Mouse (Mus musculus) myocyte (in vitro differentiated cells): ENCODE measurements around the gene Sobp. TPM values are rescaled to one million over a fixed set of nuclear protein-coding genes. Genes with fewer than 3 reads are reported as not detected.

Experiments
- H3K27me3 ChIP-seq: one replicate; pipeline ENCODE4 v1.6.1; 2011; ENCODE audit not compliant: control insufficient read depth, insufficient read depth, insufficient read length
- H3K36me3 ChIP-seq: one replicate; pipeline ENCODE4 v1.6.1; 2011; ENCODE audit not compliant: control insufficient read depth, insufficient read depth
- H3K4me2 ChIP-seq: one replicate; pipeline ENCODE4 v1.6.1; 2011; ENCODE audit warnings: low read depth, control low read depth
- H3K4me3 ChIP-seq: one replicate; pipeline ENCODE4 v1.5.1; 2011; ENCODE audit warnings: mild to moderate bottlenecking, control low read depth, moderate library complexity
- H3K79me2 ChIP-seq: one replicate; pipeline ENCODE4 v1.6.1; 2011; ENCODE audit not compliant: control insufficient read depth, insufficient read depth
- H3ac ChIP-seq: one replicate; pipeline ENCODE4 v1.6.1; 2011; ENCODE audit not compliant: control insufficient read depth, insufficient read length
- CEBPB ChIP-seq: IDR thresholded peaks from 2 replicates; pipeline ENCODE4 v1.6.1; 2011; ENCODE audit warnings: mild to moderate bottlenecking, moderate library complexity; ENCODE audit not compliant: poor library complexity, insufficient read depth, severe bottlenecking
- E2F4 ChIP-seq: IDR thresholded peaks from one replicate; pipeline ENCODE4 v1.6.1; 2011; ENCODE audit warnings: mild to moderate bottlenecking, control low read depth, moderate library complexity; ENCODE audit not compliant: insufficient read depth
- MAX ChIP-seq: IDR thresholded peaks from one replicate; pipeline ENCODE4 v1.6.1; 2011; ENCODE audit warnings: low read depth, mild to moderate bottlenecking, control low read depth
- MYOD1 ChIP-seq, 3 experiments: IDR thresholded peaks; one replicate each; pipeline ENCODE4 v1.6.1; 2011; ENCODE audit warnings: control low read depth in 2 of 3, low read depth in 2 of 3, mild to moderate bottlenecking in 2 of 3, moderate library complexity in 1 of 3; ENCODE audit not compliant: insufficient read length in 2 of 3, control insufficient read depth in 1 of 3
- MYOG ChIP-seq, 3 experiments: IDR thresholded peaks; one replicate each; pipeline ENCODE4 v1.6.1; 2011; ENCODE audit warnings: control low read depth in 2 of 3, low read depth in 2 of 3, mild to moderate bottlenecking in 2 of 3; ENCODE audit not compliant: insufficient read length in 2 of 3, control insufficient read depth in 1 of 3, insufficient read depth in 1 of 3
- POLR2A ChIP-seq: IDR thresholded peaks from one replicate; pipeline ENCODE4 v1.6.1; 2011; ENCODE audit warnings: low read depth, mild to moderate bottlenecking, control low read depth, moderate library complexity; ENCODE audit not compliant: insufficient read length
- POLR2AphosphoS2 ChIP-seq: IDR thresholded peaks from one replicate; pipeline ENCODE4 v1.6.1; 2011; ENCODE audit warnings: low read depth, control low read depth; ENCODE audit not compliant: insufficient read length
- REST ChIP-seq: IDR thresholded peaks from one replicate; pipeline ENCODE4 v1.6.1; 2011; ENCODE audit warnings: mild to moderate bottlenecking, control low read depth, moderate library complexity; ENCODE audit not compliant: insufficient read depth, insufficient read length
- SRF ChIP-seq: IDR thresholded peaks from one replicate; pipeline ENCODE4 v1.6.1; 2011; ENCODE audit warnings: low read depth; ENCODE audit not compliant: control insufficient read depth, insufficient read length
- TCF12 ChIP-seq: IDR thresholded peaks from one replicate; pipeline ENCODE4 v1.6.1; 2011; ENCODE audit warnings: mild to moderate bottlenecking, control low read depth; ENCODE audit not compliant: poor library complexity, insufficient read depth, severe bottlenecking
- TCF3 ChIP-seq: IDR thresholded peaks from one replicate; pipeline ENCODE4 v1.6.1; 2011; ENCODE audit warnings: low read depth, control low read depth; ENCODE audit not compliant: insufficient read length
- USF1 ChIP-seq: IDR thresholded peaks from one replicate; pipeline ENCODE4 v1.6.1; 2011; ENCODE audit warnings: low read depth, mild to moderate bottlenecking, control low read depth, moderate library complexity
- polyA plus RNA-seq: library from polyadenylated mRNA; unstranded; fragments of >200 nt; fragmentation: generic; extraction: Trizol; gene quantifications from one replicate; pipeline ENCODE4 v1.2.1, GENCODE M21; 2012; ENCODE audit warnings: missing spikeins

Sobp gene
- polyA plus RNA-seq, 1 experiment = 3.2 TPM

- Histone ChIP-seq H3ac (no peak overlapping the region), H3K27me3 (no peaks in the 10 kb centered on the region), H3K4me2 (no peak overlapping the region), H3K79me2 (no peaks in the 10 kb centered on the region), H3K36me3 (no peaks in the 10 kb centered on the region), H3K4me3 (no peak overlapping the region)
- TF ChIP-seq TCF12 (no peak), REST (no peak)
Measured at GRCm38 (mm10) chr10:43086888-43087287, 87.4 kb downstream of the Sobp start.

DNA sequence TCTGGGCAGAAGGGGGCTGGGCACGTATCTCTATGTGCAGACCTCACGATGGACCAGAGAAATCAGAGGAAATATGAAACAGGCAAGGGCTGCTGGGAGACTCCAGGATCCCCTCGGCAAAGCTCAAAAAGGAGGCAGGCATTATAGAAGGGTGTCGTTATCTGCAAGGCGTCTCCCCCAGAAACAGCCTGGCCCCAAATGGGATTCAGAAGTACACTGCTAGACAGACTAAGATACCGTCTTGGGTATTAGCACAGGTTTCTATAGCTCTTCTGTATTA lies 90.3 kb downstream of the Sobp start:
- H3K79me2 ChIP-seq = no peaks in the 10 kb centered on the region

GRCm38 (mm10) chr10:43083288-43084086 lies 90.8 kb downstream of the Sobp start:
- H3K4me3 ChIP-seq = no peak overlapping the region
- no peak overlapping the region for H3K4me2 ChIP-seq
- no peaks in the 10 kb centered on the region for H3K79me2 ChIP-seq
- H3ac ChIP-seq = no peak overlapping the region
- no peaks in the 10 kb centered on the region for H3K36me3 ChIP-seq
- H3K27me3 ChIP-seq = no peaks in the 10 kb centered on the region
- TF ChIP-seq POLR2AphosphoS2 (no peak), SRF (no peak), MAX (no peak), USF1 (no peak), MYOG (IDR thresholded peaks at IDR 0.05; ENCODE audit: control insufficient read depth in 1 of 3, insufficient read depth in 1 of 3, insufficient read length in 2 of 3, low read depth in 2 of 3) (no peak), TCF3 (no peak), CEBPB (no peak), E2F4 (no peak), MYOD1 (IDR thresholded peaks at IDR 0.05; ENCODE audit: control insufficient read depth in 1 of 3, insufficient read length in 2 of 3, low read depth in 2 of 3) (no peak), REST (no peak), TCF12 (no peak), POLR2A (no peak)

More for the DNA sequence above, 90.3 kb downstream of the Sobp start:
- Histone ChIP-seq H3K27me3 (no peaks in the 10 kb centered on the region), H3K4me2 (no peak overlapping the region), H3K4me3 (no peak overlapping the region), H3ac (no peak overlapping the region), H3K36me3 (no peaks in the 10 kb centered on the region)
- TF ChIP-seq MAX (no peak), USF1 (no peak), POLR2AphosphoS2 (no peak), POLR2A (no peak), MYOD1 (IDR thresholded peaks at IDR 0.05; ENCODE audit: control insufficient read depth in 1 of 3, insufficient read length in 2 of 3, low read depth in 2 of 3) (no peak), E2F4 (no peak), REST (no peak), MYOG (IDR thresholded peaks at IDR 0.05; ENCODE audit: control insufficient read depth in 1 of 3, insufficient read depth in 1 of 3, insufficient read length in 2 of 3, low read depth in 2 of 3) (no peak), CEBPB (no peak), TCF3 (no peak), SRF (no peak), TCF12 (no peak)

GRCm38 (mm10) chr10:43081316-43081715 lies 93.0 kb downstream of the Sobp start:
- no peak overlapping the region for H3K4me2 ChIP-seq
- no peaks in the 10 kb centered on the region for H3K36me3 ChIP-seq
- TF ChIP-seq CEBPB = no peak
- TF ChIP-seq SRF = no peak
- TF ChIP-seq MYOG (IDR thresholded peaks at IDR 0.05; ENCODE audit: control insufficient read depth in 1 of 3, insufficient read depth in 1 of 3, insufficient read length in 2 of 3, low read depth in 2 of 3) = no peak
- TF ChIP-seq E2F4 = no peak
- H3K79me2 ChIP-seq = no peaks in the 10 kb centered on the region
- no peaks in the 10 kb centered on the region for H3K27me3 ChIP-seq
- H3K4me3 ChIP-seq = no peak overlapping the region
- no peak overlapping the region for H3ac ChIP-seq

GRCm38 (mm10) chr10:43075535-43076152 lies 98.7 kb downstream of the Sobp start:
- H3K27me3 ChIP-seq = no peaks in the 10 kb centered on the region
- H3K4me3 ChIP-seq = no peak overlapping the region
- H3K4me2 ChIP-seq = no peak overlapping the region
- no peaks in the 10 kb centered on the region for H3K36me3 ChIP-seq
- H3K79me2 ChIP-seq = no peaks in the 10 kb centered on the region
- H3ac ChIP-seq = no peak overlapping the region
- TF ChIP-seq E2F4 (no peak), MYOG (IDR thresholded peaks at IDR 0.05; ENCODE audit: control insufficient read depth in 1 of 3, insufficient read depth in 1 of 3, insufficient read length in 2 of 3, low read depth in 2 of 3) (no peak)
